Mouse (Mus musculus) erythroblast, embryonic 14.5 days (primary cell): ENCODE measurements around the gene Taz. TPM values are rescaled to one million over a fixed set of nuclear protein-coding genes. Genes with fewer than 3 reads are reported as not detected.

ENCODE experiments used
- H3K27me3 ChIP-seq: 2 replicates; pipeline ENCODE4 v1.6.1; 2012; ENCODE audit warnings: inconsistent platforms; ENCODE audit not compliant: control insufficient read depth
- H3K36me3 ChIP-seq: 2 replicates; pipeline ENCODE4 v1.6.1; 2012; ENCODE audit warnings: mild to moderate bottlenecking, inconsistent platforms; ENCODE audit not compliant: control insufficient read depth
- H3K4me1 ChIP-seq: 2 replicates; pipeline ENCODE4 v1.6.1; 2012; ENCODE audit warnings: inconsistent platforms; ENCODE audit not compliant: control insufficient read depth
- H3K4me3 ChIP-seq: replicated peaks from 2 replicates; pipeline ENCODE3; 2012; ENCODE audit warnings: moderate library complexity, mild to moderate bottlenecking, inconsistent platforms
- H3K9me3 ChIP-seq: 2 replicates; pipeline ENCODE4 v1.6.1; 2012; ENCODE audit warnings: low read length, inconsistent platforms, mixed read lengths; ENCODE audit not compliant: control insufficient read depth
- GATA1 ChIP-seq: IDR thresholded peaks from 2 replicates; pipeline ENCODE4 v1.6.1; 2012; ENCODE audit warnings: low read length, inconsistent platforms, mixed read lengths
- TAL1 ChIP-seq: IDR thresholded peaks from 3 replicates; pipeline ENCODE4 v1.6.1; 2012; ENCODE audit warnings: low read length, inconsistent platforms, mixed read lengths
- polyA plus RNA-seq: library from polyadenylated mRNA; stranded (reverse); fragments of >175 nt; gene quantifications from 2 replicates; pipeline ENCODE4 v1.2.3, GENCODE M21; 2012

Gene Taz
- polyA plus RNA-seq, 1 experiment = 2.1 TPM

- peaks cover 39% of the 10 kb centered on the region for H3K4me1 ChIP-seq
- H3K9me3 ChIP-seq = peaks cover 3% of the 10 kb centered on the region; the same call in 1 of the 2 replicates
- H3K27me3 ChIP-seq = no peaks in the 10 kb centered on the region; the same call in 1 of the 2 replicates
- peaks cover 51% of the 10 kb centered on the region for H3K36me3 ChIP-seq
- TF ChIP-seq TAL1 (no peak), GATA1 (no peak)
- H3K4me3 ChIP-seq = peak overlapping the region; percentile 53
These were observed 16.6 kb downstream of the Taz start for GRCm38 (mm10) chrX:74298348-74298747.

- Histone ChIP-seq H3K27me3 (no peaks in the 10 kb centered on the region; the same call in 1 of the 2 replicates), H3K9me3 (peaks cover 3% of the 10 kb centered on the region; the same call in 1 of the 2 replicates), H3K4me3 (no peak overlapping the region), H3K36me3 (peaks cover 62% of the 10 kb centered on the region), H3K4me1 (peaks cover 42% of the 10 kb centered on the region)
- TF ChIP-seq TAL1 = no peak
These were observed 18.0 kb downstream of the Taz start for GRCm38 (mm10) chrX:74299721-74300120.

- Histone ChIP-seq H3K4me3 (peak within 1 kb of the TSS; percentile 88), H3K9me3 (no peaks in the 10 kb centered on the region), H3K36me3 (peaks cover 83% of the 10 kb centered on the region), H3K4me1 (peaks cover 29% of the 10 kb centered on the region), H3K27me3 (no peaks in the 10 kb centered on the region)
- no peak for TF ChIP-seq TAL1
- no peak for TF ChIP-seq GATA1
These were observed 23.4 kb downstream of the Taz start, which contains the start of gene Gdi1 for GRCm38 (mm10) chrX:74304867-74305700. TSS of gene Gdi1 (plus strand) at chrX:74304998.

- Histone ChIP-seq H3K27me3 (peaks cover 2% of the 10 kb centered on the region; the same call in 1 of the 2 replicates), H3K9me3 (no peaks in the 10 kb centered on the region; the same call in 1 of the 2 replicates), H3K4me1 (peaks cover 35% of the 10 kb centered on the region), H3K4me3 (peak within 1 kb of the TSS; percentile 81), H3K36me3 (peaks cover 78% of the 10 kb centered on the region)
- TF ChIP-seq TAL1 = no peak
- TF ChIP-seq GATA1 = no peak
These were observed 31.1 kb downstream of the Taz start, which contains the start of gene Fam50a for GRCm38 (mm10) chrX:74312540-74313464. TSS of gene Fam50a (plus strand) at chrX:74313033.

- no peak for TF ChIP-seq GATA1
- no peak for TF ChIP-seq TAL1
- Histone ChIP-seq H3K4me1 (peaks cover 29% of the 10 kb centered on the region), H3K27me3 (no peaks in the 10 kb centered on the region), H3K9me3 (no peaks in the 10 kb centered on the region), H3K36me3 (no peaks in the 10 kb centered on the region; the same call in 1 of the 2 replicates), H3K4me3 (peak within 1 kb of the TSS; percentile 53)
These were observed 47.0 kb downstream of the Taz start, which contains the start of gene Plxna3 for GRCm38 (mm10) chrX:74328725-74329161. TSS of gene Plxna3 (plus strand) at chrX:74329066.

- no peaks in the 10 kb centered on the region for H3K27me3 ChIP-seq
- no peaks in the 10 kb centered on the region for H3K9me3 ChIP-seq
- peaks cover 29% of the 10 kb centered on the region for H3K4me1 ChIP-seq
- H3K4me3 ChIP-seq = peak overlapping the region; percentile 53
- no peak for TF ChIP-seq TAL1
- no peak for TF ChIP-seq GATA1
- H3K36me3 ChIP-seq = no peaks in the 10 kb centered on the region; the same call in 1 of the 2 replicates
These were observed 47.5 kb downstream of the Taz start for GRCm38 (mm10) chrX:74329215-74329671.

GRCm38 (mm10) chrX:74330166-74330930 is 48.6 kb downstream of the Taz start:
- no peaks in the 10 kb centered on the region; the same call in 1 of the 2 replicates for H3K36me3 ChIP-seq
- TF ChIP-seq TAL1 = no peak
- no peak for TF ChIP-seq GATA1
- no peak overlapping the region for H3K4me3 ChIP-seq

More at GRCm38 (mm10) chrX:74330166-74330930, 48.6 kb downstream of the Taz start:
- no peaks in the 10 kb centered on the region for H3K9me3 ChIP-seq
- H3K4me1 ChIP-seq = peaks cover 29% of the 10 kb centered on the region
- no peaks in the 10 kb centered on the region for H3K27me3 ChIP-seq

Other genes with a start within 250 kb of the Taz start
- gene Opn1mw, start 154.4 kb upstream of the Taz start, polyA plus RNA-seq = not detected in 2 replicates
- 4.4 and 5.4 TPM in 2 replicates for gene Mecp2, start 146.5 kb upstream of the Taz start, polyA plus RNA-seq
- gene Tex28, start 114.1 kb upstream of the Taz start, polyA plus RNA-seq = not detected in 2 replicates
- gene Tktl1, start 104.7 kb upstream of the Taz start, polyA plus RNA-seq = not detected in 2 replicates
- gene Flna, start 32.1 kb upstream of the Taz start, polyA plus RNA-seq = 0.80 and 0.87 TPM in 2 replicates
- gene Emd, start 27.2 kb upstream of the Taz start, polyA plus RNA-seq = 2.0 and 2.5 TPM in 2 replicates
- 129 and 134 TPM in 2 replicates for gene Rpl10, start 11.1 kb upstream of the Taz start, polyA plus RNA-seq
- 0.25 and 0.32 TPM in 2 replicates for gene Dnase1l1, start 425 bp downstream of the Taz start, polyA plus RNA-seq
- 2.6 and 2.8 TPM in 2 replicates for gene Atp6ap1, start 15.2 kb downstream of the Taz start, polyA plus RNA-seq
- 3.4 and 4.0 TPM in 2 replicates for gene Gdi1, start 23.1 kb downstream of the Taz start, polyA plus RNA-seq
- gene Fam50a, start 31.1 kb downstream of the Taz start, polyA plus RNA-seq = 4.8 and 5.6 TPM in 2 replicates
- 0.01 and 0.02 TPM in 2 replicates for gene Plxna3, start 47.2 kb downstream of the Taz start, polyA plus RNA-seq
- 0.85 and 1.0 TPM in 2 replicates for gene Lage3, start 71.7 kb downstream of the Taz start, polyA plus RNA-seq
- gene Ubl4a, start 91.3 kb downstream of the Taz start, polyA plus RNA-seq = 3.5 and 5.0 TPM in 2 replicates
- 0.06 and 0.07 TPM in 2 replicates for gene Slc10a3, start 91.4 kb downstream of the Taz start, polyA plus RNA-seq
- 0.35 and 0.84 TPM in 2 replicates for gene Fam3a, start 111.4 kb downstream of the Taz start, polyA plus RNA-seq
- 1.5 and 2.3 TPM in 2 replicates for gene Ikbkg, start 111.4 kb downstream of the Taz start, polyA plus RNA-seq
- gene G6pdx, start 147.3 kb downstream of the Taz start, polyA plus RNA-seq = 2.0 and 2.2 TPM in 2 replicates
- gene Gm6880, start 199.5 kb downstream of the Taz start, polyA plus RNA-seq = not detected in 2 replicates